ENCODE assay signal across 32 mouse cellular contexts in genomic region chr5:24553621-24554244, GRCm38 (mm10). TPM values are rescaled to one million over a fixed set of nuclear protein-coding genes. Genes with fewer than 3 reads are reported as not detected.
DNase-seq lines count a peak whose midpoint lies in the region; ATAC-seq lines count a peak whose summit lies in the region.
"Had no signal": no experiment of that assay in that cellular context is flagged by ENCODE, and none has a peak within 500 bp of the region (broad histone marks: within the 10 kb centered on the region; RNA-seq: fewer than 3 reads in every experiment).

No protein-coding gene starts in this region.

- H3K27me3 ChIP-seq in embryonic facial prominence, embryonic 10.5 days (replicated peaks; ENCODE audit: low read depth, poor library complexity, severe bottlenecking): peaks cover 41% of the 10 kb centered on the region
- peaks cover 12% of the 10 kb centered on the region for H3K27me3 ChIP-seq in limb, embryonic 13.5 days
- H3K27me3 ChIP-seq in heart, embryonic 10.5 days (ENCODE audit: insufficient read depth, poor library complexity, severe bottlenecking): peaks cover 48% of the 10 kb centered on the region
- H3K27me3 ChIP-seq: embryonic facial prominence, embryonic 12.5 days had no signal

- 62% methylated on average over 5 of the region's 5 CpGs for WGBS in embryonic facial prominence, embryonic 10.5 days
- WGBS in limb, embryonic 13.5 days: 37% methylated on average over 5 of the region's 5 CpGs
- WGBS in heart, embryonic 10.5 days: 67% methylated on average over 5 of the region's 5 CpGs

- H3K9me3 ChIP-seq in embryonic facial prominence, embryonic 10.5 days: no peaks in the 10 kb centered on the region
- H3K9me3 ChIP-seq in limb, embryonic 13.5 days: no peaks in the 10 kb centered on the region
- no peaks in the 10 kb centered on the region for H3K9me3 ChIP-seq in heart, embryonic 10.5 days
- H3K9me3 ChIP-seq: embryonic facial prominence, embryonic 12.5 days; G1E; intestine, embryonic 15.5 days; liver, embryonic 15.5 days had no signal

- DNase-seq in embryo, embryonic 11 days: peak; percentile 62
- no peak for DNase-seq in embryo, embryonic 9.5 days (ENCODE audit: extremely low spot score)
- peak; percentile 56 for DNase-seq in 3T3-L1 (ENCODE audit: low read depth, low spot score)
- DNase-seq in embryonic facial prominence, embryonic 10.5 days (ENCODE audit: low spot score): peak; percentile 39
- DNase-seq in heart, embryonic 10.5 days (ENCODE audit: low spot score): no peak
- DNase-seq in thymus, adult 18-20 months: no peak
- DNase-seq in lung, postnatal 25 days (ENCODE audit: low spot score): no peak
- DNase-seq: adrenal gland, postnatal 25 days; B cell, adult 2 months; cerebellum, adult 9-11 months; kidney, adult 9 months; kidney, postnatal 14 days; liver; retina, postnatal 1 day; right cerebral cortex, postnatal 25 days; spleen, adult 18-20 months; thymus, postnatal 4 days had no signal

- H3K4me1 ChIP-seq in embryonic facial prominence, embryonic 10.5 days: peaks cover 34% of the 10 kb centered on the region
- peaks cover 38% of the 10 kb centered on the region for H3K4me1 ChIP-seq in limb, embryonic 13.5 days
- peaks cover 16% of the 10 kb centered on the region for H3K4me1 ChIP-seq in heart, embryonic 10.5 days
- H3K4me1 ChIP-seq: liver, embryonic 15.5 days had no signal

- no peak overlapping the region for H3K9ac ChIP-seq in limb, embryonic 13.5 days
- H3K9ac ChIP-seq: embryonic facial prominence, embryonic 12.5 days; heart, embryonic 12.5 days; intestine, embryonic 15.5 days; liver, embryonic 15.5 days had no signal

- H3K4me2 ChIP-seq in limb, embryonic 13.5 days (replicated peaks): 0 out of 2 replicates have a peak overlapping the region, but pooled peaks have one; percentile 14
- H3K4me2 ChIP-seq: embryonic facial prominence, embryonic 12.5 days; heart, embryonic 12.5 days; intestine, embryonic 15.5 days; liver, embryonic 15.5 days; midbrain, embryonic 11.5 days had no signal

- H3K4me3 ChIP-seq in embryonic facial prominence, embryonic 10.5 days: no peak overlapping the region
- H3K4me3 ChIP-seq in limb, embryonic 13.5 days: no peak overlapping the region
- H3K4me3 ChIP-seq in heart, embryonic 10.5 days: no peak overlapping the region
- H3K4me3 ChIP-seq: embryonic facial prominence, embryonic 12.5 days; erythroblast, embryonic 14.5 days; heart, embryonic 12.5 days; hindbrain, embryonic 10.5 days; intestine, embryonic 15.5 days; layer of hippocampus, adult 2 months; liver, embryonic 15.5 days had no signal

- H3K27ac ChIP-seq in embryonic facial prominence, embryonic 10.5 days (replicated peaks): no peak overlapping the region
- peak overlapping the region; percentile 55; the same call in 1 of the 2 replicates for H3K27ac ChIP-seq in limb, embryonic 13.5 days
- H3K27ac ChIP-seq in heart, embryonic 10.5 days: no peak overlapping the region
- H3K27ac ChIP-seq: embryonic facial prominence, embryonic 12.5 days; hindbrain, embryonic 10.5 days; intestine, embryonic 15.5 days; layer of hippocampus, adult 2 months; liver, embryonic 15.5 days had no signal

- peak; percentile 62; the same call in 1 of the 2 replicates for ATAC-seq in limb, embryonic 13.5 days (ENCODE audit: low FRiP score, low read depth)
- ATAC-seq: forebrain, embryonic 14.5 days; hindbrain, embryonic 16.5 days; intestine, embryonic 15.5 days had no signal

- no peaks in the 10 kb centered on the region for H3K36me3 ChIP-seq in embryonic facial prominence, embryonic 10.5 days (replicated peaks)
- H3K36me3 ChIP-seq in limb, embryonic 13.5 days: no peaks in the 10 kb centered on the region
- no peaks in the 10 kb centered on the region for H3K36me3 ChIP-seq in heart, embryonic 10.5 days
- H3K36me3 ChIP-seq: embryonic facial prominence, embryonic 12.5 days; G1E; heart, embryonic 12.5 days; hindbrain, embryonic 10.5 days; intestine, embryonic 15.5 days; liver, embryonic 15.5 days had no signal

RNA-seq across cellular contexts. Expression of gene 4931409K22Rik, which starts 2.9 kb away (rescaled TPM):
- polyA plus RNA-seq in embryonic facial prominence, embryonic 10.5 days (2016; fragmentation: Nextera tagmentation; extraction: Ambion mirVana): 0.07 and 0.08 TPM in 2 replicates
- 0.17 and 0.49 TPM in 2 replicates for polyA plus RNA-seq in limb, embryonic 13.5 days (2015; fragmentation: Nextera tagmentation; extraction: Ambion mirVana)
- polyA plus RNA-seq in heart, embryonic 10.5 days (2016; fragmentation: Nextera tagmentation; extraction: Ambion mirVana): 0.06 and 0.09 TPM in 2 replicates
- polyA plus RNA-seq: erythroblast, embryonic 14.5 days; G1E; heart, embryonic 12.5 days; liver, embryonic 15.5 days; lung, embryonic 16.5 days; midbrain, embryonic 11.5 days; midbrain, postnatal 0 days had no signal

RNA-seq across cellular contexts. Expression of gene Asb10, which starts 13.0 kb away (rescaled TPM):
- 0.29 TPM in 1 of 2 replicates, not detected in the other for polyA plus RNA-seq in embryonic facial prominence, embryonic 10.5 days (2016; fragmentation: Nextera tagmentation; extraction: Ambion mirVana)
- polyA plus RNA-seq in limb, embryonic 13.5 days (2015; fragmentation: Nextera tagmentation; extraction: Ambion mirVana): 1.6 and 2.2 TPM in 2 replicates
- 1.6 and 3.3 TPM in 2 replicates for polyA plus RNA-seq in heart, embryonic 10.5 days (2016; fragmentation: Nextera tagmentation; extraction: Ambion mirVana)
- polyA plus RNA-seq: erythroblast, embryonic 14.5 days; G1E had no signal

RNA-seq across cellular contexts. Expression of gene Abcf2, which starts 23.5 kb away (rescaled TPM):
- polyA plus RNA-seq in embryonic facial prominence, embryonic 10.5 days (2016; fragmentation: Nextera tagmentation; extraction: Ambion mirVana): 181 and 183 TPM in 2 replicates
- 120 and 128 TPM in 2 replicates for polyA plus RNA-seq in limb, embryonic 13.5 days (2015; fragmentation: Nextera tagmentation; extraction: Ambion mirVana)
- polyA plus RNA-seq in heart, embryonic 10.5 days (2016; fragmentation: Nextera tagmentation; extraction: Ambion mirVana): 107 and 126 TPM in 2 replicates

RNA-seq across cellular contexts. Expression of gene Gbx1, which starts 26.7 kb away (rescaled TPM):
- 0.34 and 0.99 TPM in 2 replicates for polyA plus RNA-seq in embryonic facial prominence, embryonic 10.5 days (2016; fragmentation: Nextera tagmentation; extraction: Ambion mirVana)
- polyA plus RNA-seq in limb, embryonic 13.5 days (2015; fragmentation: Nextera tagmentation; extraction: Ambion mirVana): not detected in 2 replicates
- polyA plus RNA-seq in heart, embryonic 10.5 days (2016; fragmentation: Nextera tagmentation; extraction: Ambion mirVana): 0.06 TPM in 1 of 2 replicates, not detected in the other
- polyA plus RNA-seq: erythroblast, embryonic 14.5 days; gonadal fat pad, adult 2 months; heart, embryonic 12.5 days; liver, embryonic 15.5 days; lung, embryonic 16.5 days had no signal

RNA-seq across cellular contexts. Expression of gene Chpf2, which starts 32.8 kb away (rescaled TPM):
- 14.8 and 19.6 TPM in 2 replicates for polyA plus RNA-seq in embryonic facial prominence, embryonic 10.5 days (2016; fragmentation: Nextera tagmentation; extraction: Ambion mirVana)
- 31.6 and 33.3 TPM in 2 replicates for polyA plus RNA-seq in limb, embryonic 13.5 days (2015; fragmentation: Nextera tagmentation; extraction: Ambion mirVana)
- polyA plus RNA-seq in heart, embryonic 10.5 days (2016; fragmentation: Nextera tagmentation; extraction: Ambion mirVana): 19.1 and 22.8 TPM in 2 replicates

Comparison
In these comparisons a context has a peak if more than half of its experiments do, and no peak if none do; other contexts are left out.
1. DNase-seq: peak in embryo, embryonic 11 days (single experiment), 3T3-L1 (single experiment) and embryonic facial prominence, embryonic 10.5 days (single experiment); none in embryo, embryonic 9.5 days (single experiment), heart, embryonic 10.5 days (single experiment), thymus, adult 18-20 months (0 of 2) and lung, postnatal 25 days (single experiment).